Mouse (Mus musculus): ENCODE results near the gene Zfp60. TPM values are rescaled to one million over a fixed set of nuclear protein-coding genes. Genes with fewer than 3 reads are reported as not detected.

Zfp60 gene
- polyA plus RNA-seq, 1 experiment from 2014 or later: 99.8 TPM

DNA sequence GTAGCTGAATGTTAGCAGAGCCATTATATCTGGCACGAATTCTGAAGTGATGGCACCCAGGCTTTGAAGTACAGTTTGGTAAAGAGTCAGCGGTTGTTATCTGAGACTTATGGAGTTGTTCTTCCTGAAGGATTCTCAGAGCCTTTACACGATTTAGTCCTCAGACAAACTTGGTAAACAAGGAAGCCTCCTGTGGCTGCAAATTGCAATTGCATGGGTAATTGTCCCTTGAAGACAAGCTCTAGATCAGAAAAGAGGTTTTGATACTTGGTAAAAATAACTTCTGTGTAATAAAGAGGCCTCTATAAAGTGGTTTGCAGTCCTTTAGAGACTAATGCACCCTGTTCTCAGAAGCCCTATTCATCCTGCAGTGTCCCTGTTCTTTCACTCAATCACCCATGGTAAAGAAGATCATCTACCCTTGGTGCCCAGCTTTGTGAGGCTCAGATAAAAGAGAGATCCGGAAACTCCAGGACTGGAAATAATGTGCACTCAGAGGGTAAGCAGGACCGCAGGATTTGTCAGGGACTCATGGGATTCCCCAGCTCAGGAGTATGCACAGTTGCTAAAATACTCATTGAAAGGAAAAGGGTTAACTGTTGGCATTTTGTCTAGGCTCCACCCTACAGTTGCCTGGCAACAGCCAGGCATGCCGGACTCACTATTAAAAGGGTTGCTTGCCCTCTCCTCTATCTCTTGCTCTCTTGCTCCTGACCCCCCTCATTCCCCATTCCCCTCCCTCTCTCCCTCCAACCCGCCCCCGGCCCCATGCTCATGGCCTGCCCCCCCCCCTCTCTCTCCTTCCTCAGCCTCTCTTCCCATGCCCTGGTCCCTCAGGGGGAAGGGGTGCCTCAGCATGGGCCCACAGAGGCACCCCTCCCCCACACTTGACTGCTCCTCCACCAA, 67.0 kb downstream of the Zfp60 start:
- Histone ChIP-seq H3K9ac (no peak overlapping the region), H3K27me3 (no peaks in the 10 kb centered on the region), H3K4me3 (no peak overlapping the region), H3K9me3 (no peaks in the 10 kb centered on the region), H3K4me1 (replicated peaks) (peaks cover 8% of the 10 kb centered on the region), H3K27ac (replicated peaks) (peak overlapping the region; percentile 55; the same call in 1 of the 2 replicates), H3K36me3 (no peaks in the 10 kb centered on the region), H3K4me2 (peak overlapping the region; percentile 27)
- ATAC-seq (ENCODE audit: low FRiP score, low read depth): peak; percentile 61; the same call in 1 of the 2 replicates
- 27% methylated on average over 7 of the region's 8 CpGs for WGBS

DNA sequence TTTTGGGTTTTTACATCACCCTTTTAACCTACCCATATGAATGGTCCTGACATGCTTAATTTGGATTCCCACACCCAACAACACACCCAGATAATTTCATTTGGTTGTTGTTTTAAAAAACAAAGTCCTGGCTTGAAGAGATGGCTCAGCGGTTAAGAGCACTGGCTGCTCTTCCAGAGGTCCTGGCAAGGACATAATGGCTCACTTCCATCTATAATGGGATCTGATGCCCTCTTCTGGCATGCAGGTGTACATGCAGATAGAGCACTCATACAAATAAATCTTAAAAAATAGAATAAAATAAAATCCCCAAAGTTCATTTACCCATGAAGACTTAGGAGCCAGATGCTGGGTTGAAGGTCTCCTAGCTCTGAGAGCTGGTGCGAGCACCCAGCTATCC, 69.9 kb downstream of the Zfp60 start:
- Histone ChIP-seq H3K27ac (replicated peaks) (no peak overlapping the region), H3K4me3 (no peak overlapping the region), H3K4me1 (replicated peaks) (peaks cover 15% of the 10 kb centered on the region), H3K27me3 (no peaks in the 10 kb centered on the region), H3K9ac (no peak overlapping the region), H3K9me3 (no peaks in the 10 kb centered on the region), H3K4me2 (no peak overlapping the region), H3K36me3 (no peaks in the 10 kb centered on the region)
- no peak for ATAC-seq (ENCODE audit: low FRiP score, low read depth)
- WGBS: 59% methylated on average over 2 of the region's 2 CpGs

DNA sequence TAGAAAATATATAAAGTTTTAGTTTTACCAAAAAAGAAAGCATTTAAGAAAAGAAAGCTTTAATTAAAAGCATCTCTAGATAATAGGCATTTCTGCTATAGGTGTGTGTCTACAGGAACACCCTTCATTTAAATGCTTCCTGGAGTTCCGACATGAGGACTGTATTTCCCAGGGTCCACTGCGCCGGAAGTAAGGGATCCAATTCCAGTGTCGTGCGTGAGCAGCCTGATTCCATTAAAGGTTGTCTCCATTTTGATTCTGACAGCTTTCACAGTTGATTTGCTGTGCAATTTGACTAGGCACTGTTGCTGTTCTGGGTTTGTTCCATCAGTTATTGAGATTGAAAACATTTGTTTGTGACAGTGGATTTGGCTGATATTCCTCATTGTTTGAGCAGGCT, 71.8 kb downstream of the Zfp60 start:
- H3K27ac ChIP-seq (replicated peaks): no peak overlapping the region
- H3K4me1 ChIP-seq (replicated peaks): peaks cover 14% of the 10 kb centered on the region
- no peaks in the 10 kb centered on the region for H3K36me3 ChIP-seq
- no peaks in the 10 kb centered on the region for H3K9me3 ChIP-seq
- H3K4me2 ChIP-seq: no peak overlapping the region
- H3K9ac ChIP-seq: no peak overlapping the region
- no peak overlapping the region for H3K4me3 ChIP-seq
- 71% methylated on average over 5 of the region's 5 CpGs for WGBS
- H3K27me3 ChIP-seq: no peaks in the 10 kb centered on the region
- no peak for ATAC-seq (ENCODE audit: low FRiP score, low read depth)

Other genes with a start within 250 kb of the Zfp60 start
- 9.3 and 9.8 TPM in 2 replicates for gene Sertad1, start 244.5 kb upstream of the Zfp60 start, polyA plus RNA-seq (2015; fragmentation: Nextera tagmentation; extraction: Ambion mirVana)
- gene Prx, start 232.1 kb upstream of the Zfp60 start, polyA plus RNA-seq (2015; fragmentation: Nextera tagmentation; extraction: Ambion mirVana): 1.8 and 1.9 TPM in 2 replicates
- gene Hipk4, start 208.1 kb upstream of the Zfp60 start, polyA plus RNA-seq (2015; fragmentation: Nextera tagmentation; extraction: Ambion mirVana): 0.82 and 1.0 TPM in 2 replicates
- 189 TPM in 2 replicates for gene Pld3, start 178.2 kb upstream of the Zfp60 start, polyA plus RNA-seq (2015; fragmentation: Nextera tagmentation; extraction: Ambion mirVana)
- 32.0 and 36.6 TPM in 2 replicates for gene 2310022A10Rik, start 178.2 kb upstream of the Zfp60 start, polyA plus RNA-seq (2015; fragmentation: Nextera tagmentation; extraction: Ambion mirVana)
- 66.3 and 74.2 TPM in 2 replicates for gene Akt2, start 139.8 kb upstream of the Zfp60 start, polyA plus RNA-seq (2015; fragmentation: Nextera tagmentation; extraction: Ambion mirVana)
- gene Ttc9b, start 77.5 kb upstream of the Zfp60 start, polyA plus RNA-seq (2015; fragmentation: Nextera tagmentation; extraction: Ambion mirVana): 80.0 and 88.8 TPM in 2 replicates
- 20.8 and 21.0 TPM in 2 replicates for gene Map3k10, start 56.8 kb upstream of the Zfp60 start, polyA plus RNA-seq (2015; fragmentation: Nextera tagmentation; extraction: Ambion mirVana)
- gene Zfp607b, start 42.0 kb upstream of the Zfp60 start, polyA plus RNA-seq (2015; fragmentation: Nextera tagmentation; extraction: Ambion mirVana): 13.4 and 13.8 TPM in 2 replicates
- 1.9 and 2.1 TPM in 2 replicates for gene Zfp626, start 75.8 kb downstream of the Zfp60 start, polyA plus RNA-seq (2015; fragmentation: Nextera tagmentation; extraction: Ambion mirVana)
- gene Zfp59, start 107.2 kb downstream of the Zfp60 start, polyA plus RNA-seq (2015; fragmentation: Nextera tagmentation; extraction: Ambion mirVana): 9.3 and 10.4 TPM in 2 replicates
- gene Zfp607a, start 126.1 kb downstream of the Zfp60 start, polyA plus RNA-seq (2015; fragmentation: Nextera tagmentation; extraction: Ambion mirVana): 1.4 and 1.6 TPM in 2 replicates
- 12.2 and 12.4 TPM in 2 replicates for gene Zfp974, start 198.1 kb downstream of the Zfp60 start, polyA plus RNA-seq (2015; fragmentation: Nextera tagmentation; extraction: Ambion mirVana)
- 29.7 and 33.5 TPM in 2 replicates for gene Zfp780b, start 247.8 kb downstream of the Zfp60 start, polyA plus RNA-seq (2015; fragmentation: Nextera tagmentation; extraction: Ambion mirVana)

All from hindbrain, embryonic 15.5 days (tissue).